Mouse (Mus musculus) lung, postnatal 0 days (tissue): ENCODE data around the gene Pbx3.

Experiments used
- CTCF ChIP-seq: IDR thresholded peaks from 2 replicates; pipeline ENCODE4 v1.5.1; 2016; ENCODE audit warnings: antibody characterized with exemption, mild to moderate bottlenecking
- EP300 ChIP-seq: IDR thresholded peaks from 2 replicates; pipeline ENCODE4 v1.6.1; 2016; ENCODE audit warnings: antibody characterized with exemption, mild to moderate bottlenecking, control low read depth

DNA sequence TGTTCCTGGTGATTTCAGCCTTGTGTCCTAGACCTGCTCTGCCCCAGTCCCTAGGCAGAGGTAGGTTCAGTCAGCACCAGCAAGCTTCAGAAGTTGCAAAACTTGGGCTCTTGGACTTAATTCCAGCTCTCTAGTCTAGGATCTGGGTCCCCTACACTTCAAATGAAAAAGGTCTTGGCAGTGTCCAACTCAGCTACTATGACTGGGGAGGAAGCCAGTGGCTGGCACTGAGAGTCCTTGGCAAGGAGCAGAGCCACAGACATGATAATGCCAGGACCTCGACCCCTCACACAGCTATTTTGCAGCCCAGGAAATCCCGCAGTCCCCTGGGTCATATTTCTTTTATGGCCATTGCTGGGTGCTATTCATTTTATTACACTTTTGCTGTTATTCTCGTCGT, 225.9 kb downstream of the Pbx3 start:
- TF ChIP-seq CTCF (no peak), EP300 (no peak)
